Mouse (Mus musculus) liver, embryonic 14.5 days (tissue): Measurements from ENCODE around the gene Gm47841. TPM values are rescaled to one million over a fixed set of nuclear protein-coding genes. Genes with fewer than 3 reads are reported as not detected.
A peak's percentile ranks its signal among the peaks of the same experiment; 100 is the strongest.

ENCODE experiments used
- ATAC-seq: fragments of 200-750 bp; cut with Nextera tagmentation; 2 replicates; pipeline ENCODE4 v1.8.0; 2017; ENCODE audit warnings: moderate number of reproducible peaks, mild to moderate bottlenecking, moderate library complexity; ENCODE audit not compliant: insufficient read depth
- DNase-seq, 3 experiments: peaks; one replicate each; pipeline ENCODE4 v3.0.0-alpha.2; 2012 to 2013; ENCODE audit warnings: low read depth in 3 of 3, low spot score in 3 of 3
- H3K27ac ChIP-seq: fragments of 300-500 bp; sonication (generic); 2 replicates; pipeline ENCODE4 v1.5.1; 2014; ENCODE audit warnings: moderate library complexity, mild to moderate bottlenecking, control low read depth, inconsistent platforms
- H3K27me3 ChIP-seq: fragments of 300-500 bp; sonication (generic); 2 replicates; pipeline ENCODE4 v1.6.1; 2014; ENCODE audit warnings: mild to moderate bottlenecking, low read length, moderate library complexity; ENCODE audit not compliant: control insufficient read depth, insufficient read depth
- H3K36me3 ChIP-seq: fragments of 300-500 bp; sonication (generic); replicated peaks from 2 replicates; pipeline ENCODE4 v1.6.1; 2014; ENCODE audit warnings: low read depth; ENCODE audit not compliant: control insufficient read depth, insufficient read depth
- H3K4me1 ChIP-seq, 2 experiments: fragments of 200-500 bp in 1 of 2; fragments of 300-500 bp in 1 of 2; sonication (generic) in 1 of 2; replicated peaks; 2 replicates each; pipeline ENCODE4 v1.6.1; 2012 to 2014; ENCODE audit warnings: antibody characterized with exemption in 1 of 2, inconsistent platforms in 1 of 2, low read length in 1 of 2; ENCODE audit not compliant: control insufficient read depth in 2 of 2, insufficient read depth in 2 of 2
- H3K4me2 ChIP-seq: fragments of 300-500 bp; sonication (generic); 2 replicates; pipeline ENCODE4 v1.6.1; 2014; ENCODE audit warnings: low read depth, mild to moderate bottlenecking, control low read depth, moderate library complexity
- H3K4me3 ChIP-seq, 2 experiments: fragments of 200-500 bp in 1 of 2; fragments of 300-500 bp in 1 of 2; sonication (generic) in 1 of 2; 2 replicates each; pipeline ENCODE4 v1.5.1; 2012 to 2014; ENCODE audit warnings: low read depth in 2 of 2, low read length in 2 of 2, mild to moderate bottlenecking in 2 of 2, control low read depth in 1 of 2, inconsistent platforms in 1 of 2, moderate library complexity in 1 of 2; ENCODE audit not compliant: insufficient read depth in 1 of 2
- H3K9ac ChIP-seq: fragments of 300-500 bp; sonication (generic); replicated peaks from 2 replicates; pipeline ENCODE4 v1.6.1; 2014; ENCODE audit warnings: mild to moderate bottlenecking, control low read depth, moderate library complexity
- H3K9me3 ChIP-seq: fragments of 300-500 bp; sonication (generic); 2 replicates; pipeline ENCODE4 v1.6.1; 2016; ENCODE audit warnings: low read length, mixed read lengths; ENCODE audit not compliant: control insufficient read depth
- CTCF ChIP-seq: IDR thresholded peaks from 2 replicates; pipeline ENCODE4 v1.5.1; 2016; ENCODE audit warnings: antibody characterized with exemption, low read depth, control low read depth
- EP300 ChIP-seq: IDR thresholded peaks from 2 replicates; pipeline ENCODE4 v1.6.1; 2016; ENCODE audit warnings: antibody characterized with exemption, low read depth
- WGBS: fragments of 180-500 bp; shearing (Covaris S2); extraction: QIAGEN DNeasy Blood & Tissue Kit; methylation state at CpG from one replicate; pipeline ENCODE4 v1.1.7; 2014; ENCODE audit not compliant: insufficient replicate concordance; 5-methylcytosine and 5-hydroxymethylcytosine counted together
- polyA plus RNA-seq, 2 experiments: library from polyadenylated mRNA; depleted of rRNA in 1 of 2; stranded (reverse) in 1 of 2; unstranded in 1 of 2; fragments of >200 nt; fragmentation: Nextera tagmentation in 1 of 2; extraction: Ambion mirVana in 1 of 2; gene quantifications; 2 replicates each; pipeline versions ENCODE4 v1.2.1 to v1.2.3; 2012 to 2014

Gene Gm47841
- polyA plus RNA-seq, 2 experiments: not detected

- H3K9ac ChIP-seq: no peak overlapping the region
- ATAC-seq (0 out of 2 replicates have a peak, but pooled peaks have one; percentile 18), DNase-seq (no peak)
- no peak overlapping the region for H3K4me3 ChIP-seq
- no peak overlapping the region for H3K4me2 ChIP-seq
- no peak for TF ChIP-seq EP300
- TF ChIP-seq CTCF: no peak
- H3K36me3 ChIP-seq: no peaks in the 10 kb centered on the region
- WGBS: 31% methylated on average over 14 of the region's 14 CpGs
- no peak overlapping the region for H3K27ac ChIP-seq
- H3K27me3 ChIP-seq: no peaks in the 10 kb centered on the region; the same call in 1 of the 2 replicates
- H3K9me3 ChIP-seq: no peaks in the 10 kb centered on the region
- no peaks in the 10 kb centered on the region for H3K4me1 ChIP-seq
Observed at GRCm38 (mm10) chr15:101092121-101092828, 45.1 kb upstream of the Gm47841 start.

GRCm38 (mm10) chr15:101091551-101091950, 44.4 kb upstream of the Gm47841 start:
- no peaks in the 10 kb centered on the region; the same call in 1 of the 2 replicates for H3K27me3 ChIP-seq
- no peak overlapping the region for H3K27ac ChIP-seq
- no peaks in the 10 kb centered on the region for H3K36me3 ChIP-seq
- WGBS: 61% methylated on average over 8 of the region's 8 CpGs
- H3K4me1 ChIP-seq: no peaks in the 10 kb centered on the region
- no peak overlapping the region for H3K4me2 ChIP-seq
- ATAC-seq: no peak
- TF ChIP-seq CTCF (no peak), EP300 (no peak)
- no peak overlapping the region for H3K9ac ChIP-seq
- no peak for DNase-seq
- H3K4me3 ChIP-seq: no peak overlapping the region
- no peaks in the 10 kb centered on the region for H3K9me3 ChIP-seq

- H3K4me1 ChIP-seq: no peaks in the 10 kb centered on the region
- no peak overlapping the region for H3K27ac ChIP-seq
- H3K27me3 ChIP-seq: no peaks in the 10 kb centered on the region; the same call in 1 of the 2 replicates
- H3K36me3 ChIP-seq: no peaks in the 10 kb centered on the region
- WGBS: 52% methylated on average over 4 of the region's 4 CpGs
- H3K9ac ChIP-seq: no peak overlapping the region
- H3K9me3 ChIP-seq: no peaks in the 10 kb centered on the region
- no peak overlapping the region for H3K4me3 ChIP-seq
- TF ChIP-seq CTCF (no peak), EP300 (no peak)
- no peak overlapping the region for H3K4me2 ChIP-seq
- ATAC-seq (no peak), DNase-seq (no peak)
Observed at GRCm38 (mm10) chr15:101088291-101088690, 41.1 kb upstream of the Gm47841 start.

GRCm38 (mm10) chr15:101086956-101087355, 39.8 kb upstream of the Gm47841 start:
- no peak for TF ChIP-seq EP300
- no peak for TF ChIP-seq CTCF
- no peak for DNase-seq
- H3K4me3 ChIP-seq: no peak overlapping the region
- no peak overlapping the region for H3K9ac ChIP-seq
- H3K4me1 ChIP-seq: 0 out of 4 replicates have a peak, but pooled peaks cover 0 to 2% of the 10 kb centered on the region in 2 experiments
- H3K27ac ChIP-seq: no peak overlapping the region
- WGBS: 41% methylated on average over 3 of the region's 3 CpGs
- no peaks in the 10 kb centered on the region for H3K9me3 ChIP-seq
- no peaks in the 10 kb centered on the region; the same call in 1 of the 2 replicates for H3K27me3 ChIP-seq
- no peaks in the 10 kb centered on the region for H3K36me3 ChIP-seq
- no peak overlapping the region for H3K4me2 ChIP-seq
- ATAC-seq: no peak

- Histone ChIP-seq H3K4me1 (0 out of 4 replicates have a peak, but pooled peaks cover 0 to 2% of the 10 kb centered on the region in 2 experiments), H3K4me2 (no peak overlapping the region), H3K27ac (no peak overlapping the region), H3K27me3 (no peaks in the 10 kb centered on the region; the same call in 1 of the 2 replicates), H3K4me3 (no peak overlapping the region), H3K36me3 (no peaks in the 10 kb centered on the region), H3K9me3 (no peaks in the 10 kb centered on the region), H3K9ac (no peak overlapping the region)
- WGBS: 58% methylated on average over 9 of the region's 9 CpGs
- no peak for ATAC-seq
- DNase-seq: no peak
- TF ChIP-seq EP300: no peak
Observed at GRCm38 (mm10) chr15:101086451-101086850, 39.3 kb upstream of the Gm47841 start.
